Mouse (Mus musculus): Measurements from ENCODE around the gene Plcl1. TPM values are rescaled to one million over a fixed set of nuclear protein-coding genes. Genes with fewer than 3 reads are reported as not detected.

The Plcl1 gene
- polyA plus RNA-seq, 1 experiment from 2014 or later, result 2.2 TPM

- no peak overlapping the region for H3K27ac ChIP-seq
- no peak overlapping the region for H3K4me3 ChIP-seq
- H3K27me3 ChIP-seq, result no peaks in the 10 kb centered on the region
- ATAC-seq (ENCODE audit: borderline replicate concordance, extremely low read depth, low FRiP score, low TSS enrichment), result no peak
- 66% methylated on average over 10 of the region's 10 CpGs for WGBS
- H3K4me1 ChIP-seq, result no peaks in the 10 kb centered on the region
- H3K4me2 ChIP-seq, result no peak overlapping the region
- no peaks in the 10 kb centered on the region for H3K9me3 ChIP-seq
- H3K36me3 ChIP-seq, result no peaks in the 10 kb centered on the region
- no peak overlapping the region for H3K9ac ChIP-seq
Measured at GRCm38 (mm10) chr1:55693636-55694220, 288.0 kb downstream of the Plcl1 start.

DNA sequence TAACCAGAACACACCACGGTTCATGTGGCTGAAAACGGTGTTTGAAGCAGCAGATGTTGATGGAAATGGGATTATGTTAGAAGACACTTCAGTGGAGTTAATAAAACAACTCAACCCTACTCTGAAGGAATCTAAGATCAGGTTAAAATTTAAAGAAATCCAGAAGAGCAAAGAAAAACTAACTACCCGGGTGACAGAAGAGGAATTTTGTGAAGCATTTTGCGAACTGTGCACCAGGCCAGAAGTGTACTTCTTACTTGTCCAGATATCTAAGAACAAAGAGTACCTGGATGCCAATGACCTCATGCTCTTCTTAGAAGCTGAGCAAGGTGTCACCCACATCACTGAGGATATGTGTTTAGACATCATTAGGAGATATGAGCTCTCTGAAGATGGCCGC is 290.5 kb downstream of the Plcl1 start:
- Histone ChIP-seq H3K4me1 (no peaks in the 10 kb centered on the region), H3K27ac (no peak overlapping the region), H3K4me3 (no peak overlapping the region), H3K4me2 (no peak overlapping the region), H3K9ac (no peak overlapping the region), H3K36me3 (no peaks in the 10 kb centered on the region), H3K27me3 (no peaks in the 10 kb centered on the region), H3K9me3 (no peaks in the 10 kb centered on the region)
- ATAC-seq (ENCODE audit: borderline replicate concordance, extremely low read depth, low FRiP score, low TSS enrichment), result no peak
- WGBS, result 88% methylated on average over 5 of the region's 5 CpGs

- no peak for ATAC-seq (ENCODE audit: borderline replicate concordance, extremely low read depth, low FRiP score, low TSS enrichment)
- WGBS, result 73% methylated on average over 3 of the region's 3 CpGs
- no peak overlapping the region for H3K4me2 ChIP-seq
Measured at GRCm38 (mm10) chr1:55699393-55699970, 293.8 kb downstream of the Plcl1 start.

DNA sequence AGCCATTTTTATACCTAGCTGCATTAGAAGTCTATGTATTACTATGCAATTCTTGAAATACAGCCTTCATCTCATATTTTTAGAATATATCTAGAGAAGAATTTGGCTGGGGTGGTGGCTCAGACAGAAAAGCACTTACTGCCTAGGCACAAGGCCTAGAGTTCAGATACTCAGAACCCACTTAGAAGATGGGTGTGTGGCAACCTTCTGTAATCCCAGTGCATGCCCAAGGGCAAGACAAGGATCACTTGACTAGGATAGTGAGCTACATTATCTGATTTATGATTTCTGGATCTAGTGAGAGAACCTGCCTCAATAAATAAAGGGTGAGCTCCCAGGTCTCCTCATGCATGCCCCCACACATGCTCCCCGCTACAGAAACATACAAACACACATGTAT is 294.3 kb downstream of the Plcl1 start:
- Histone ChIP-seq H3K9me3 (no peaks in the 10 kb centered on the region), H3K27me3 (no peaks in the 10 kb centered on the region)

More at GRCm38 (mm10) chr1:55699393-55699970, 293.8 kb downstream of the Plcl1 start:
- H3K27me3 ChIP-seq, result no peaks in the 10 kb centered on the region
- H3K9me3 ChIP-seq, result no peaks in the 10 kb centered on the region
- no peaks in the 10 kb centered on the region for H3K36me3 ChIP-seq
- H3K4me3 ChIP-seq, result no peak overlapping the region
- H3K4me1 ChIP-seq, result no peaks in the 10 kb centered on the region
- H3K27ac ChIP-seq, result no peak overlapping the region
- H3K9ac ChIP-seq, result no peak overlapping the region

DNA sequence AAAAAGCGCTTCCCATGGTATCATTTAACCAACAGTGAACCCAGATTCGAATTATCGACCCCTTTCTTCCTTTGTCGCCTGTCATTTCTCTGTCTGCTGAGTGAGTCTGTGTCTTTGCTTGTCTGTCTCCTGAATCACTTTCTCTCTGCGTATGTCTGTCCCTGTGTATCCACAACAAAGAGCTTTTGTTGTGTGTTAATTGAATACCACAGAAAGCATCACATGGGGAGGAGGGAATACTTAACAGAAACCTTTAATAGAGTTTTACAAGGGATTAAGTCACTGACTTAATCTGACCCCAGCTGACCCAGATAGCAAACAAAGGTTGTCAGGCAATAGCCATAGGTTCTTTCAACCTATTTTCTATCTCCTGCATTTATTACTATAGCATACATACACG is 295.0 kb downstream of the Plcl1 start:
- Histone ChIP-seq H3K27ac (no peak overlapping the region), H3K4me2 (no peak overlapping the region), H3K9ac (no peak overlapping the region), H3K27me3 (no peaks in the 10 kb centered on the region), H3K36me3 (no peaks in the 10 kb centered on the region), H3K4me1 (no peaks in the 10 kb centered on the region), H3K4me3 (no peak overlapping the region), H3K9me3 (no peaks in the 10 kb centered on the region)
- no peak for ATAC-seq (ENCODE audit: borderline replicate concordance, extremely low read depth, low FRiP score, low TSS enrichment)
- 80% methylated on average over 6 of the region's 6 CpGs for WGBS

More for the DNA sequence above, 294.3 kb downstream of the Plcl1 start:
- H3K9ac ChIP-seq, result no peak overlapping the region
- ATAC-seq (ENCODE audit: borderline replicate concordance, extremely low read depth, low FRiP score, low TSS enrichment), result no peak
- H3K4me2 ChIP-seq, result no peak overlapping the region
- 93% methylated on average over 1 of the region's 1 CpGs for WGBS
- no peak overlapping the region for H3K4me3 ChIP-seq
- H3K27ac ChIP-seq, result no peak overlapping the region
- no peaks in the 10 kb centered on the region for H3K4me1 ChIP-seq
- H3K36me3 ChIP-seq, result no peaks in the 10 kb centered on the region

GRCm38 (mm10) chr1:55701601-55702000 is 295.9 kb downstream of the Plcl1 start:
- Histone ChIP-seq H3K27me3 (no peaks in the 10 kb centered on the region), H3K9me3 (no peaks in the 10 kb centered on the region), H3K36me3 (no peaks in the 10 kb centered on the region), H3K4me1 (no peaks in the 10 kb centered on the region), H3K4me2 (no peak overlapping the region), H3K9ac (no peak overlapping the region), H3K4me3 (no peak overlapping the region), H3K27ac (no peak overlapping the region)
- WGBS, result 82% methylated on average over 6 of the region's 6 CpGs
- no peak for ATAC-seq (ENCODE audit: borderline replicate concordance, extremely low read depth, low FRiP score, low TSS enrichment)

DNA sequence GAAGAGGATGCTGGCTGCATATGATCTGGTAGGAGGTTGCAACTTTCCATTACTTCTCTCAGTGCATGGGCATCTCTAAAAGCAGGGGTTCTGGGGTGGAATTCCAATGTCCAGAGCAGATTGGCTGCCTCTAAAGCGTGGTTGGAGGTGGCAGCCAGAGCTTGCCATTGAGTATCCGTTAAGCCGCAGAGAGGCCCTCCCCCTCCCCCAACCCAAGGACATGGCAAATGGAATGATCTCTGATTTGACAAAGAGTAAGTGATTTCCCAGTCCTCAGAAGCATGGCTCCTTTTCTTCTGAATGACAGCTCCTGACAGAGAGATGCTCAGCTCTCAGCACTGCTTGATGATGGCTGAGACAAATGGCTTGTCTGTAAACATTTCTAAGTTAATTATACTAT is 296.4 kb downstream of the Plcl1 start:
- Histone ChIP-seq H3K4me2 (no peak overlapping the region), H3K9me3 (no peaks in the 10 kb centered on the region), H3K27ac (no peak overlapping the region), H3K27me3 (no peaks in the 10 kb centered on the region), H3K36me3 (no peaks in the 10 kb centered on the region), H3K4me1 (no peaks in the 10 kb centered on the region), H3K4me3 (no peak overlapping the region), H3K9ac (no peak overlapping the region)
- 79% methylated on average over 3 of the region's 3 CpGs for WGBS
- no peak for ATAC-seq (ENCODE audit: borderline replicate concordance, extremely low read depth, low FRiP score, low TSS enrichment)

DNA sequence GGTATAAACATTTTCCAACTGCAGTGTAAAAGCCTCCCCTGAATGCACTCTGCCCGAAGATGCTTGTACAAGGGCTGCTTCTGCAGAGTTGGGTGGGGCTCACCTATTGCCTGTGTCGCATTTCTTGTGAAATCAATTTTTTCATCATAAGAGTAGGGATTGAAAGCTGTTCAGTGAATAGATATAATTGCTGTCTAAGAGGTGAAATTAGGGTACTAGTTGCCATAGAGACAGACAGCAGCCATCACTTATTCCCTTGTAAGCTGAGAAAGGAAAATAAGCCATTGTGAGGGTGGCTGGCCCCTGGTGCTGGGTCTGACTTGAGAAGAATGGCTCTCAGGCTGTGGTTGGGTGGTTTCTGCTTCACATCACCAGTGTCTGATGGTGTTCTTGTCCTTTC is 299.0 kb downstream of the Plcl1 start:
- Histone ChIP-seq H3K36me3 (no peaks in the 10 kb centered on the region), H3K4me1 (no peaks in the 10 kb centered on the region), H3K9me3 (no peaks in the 10 kb centered on the region), H3K9ac (no peak overlapping the region), H3K27me3 (no peaks in the 10 kb centered on the region), H3K4me3 (no peak overlapping the region), H3K27ac (no peak overlapping the region), H3K4me2 (no peak overlapping the region)
- 46% methylated on average over 2 of the region's 2 CpGs for WGBS
- ATAC-seq (ENCODE audit: borderline replicate concordance, extremely low read depth, low FRiP score, low TSS enrichment), result no peak

DNA sequence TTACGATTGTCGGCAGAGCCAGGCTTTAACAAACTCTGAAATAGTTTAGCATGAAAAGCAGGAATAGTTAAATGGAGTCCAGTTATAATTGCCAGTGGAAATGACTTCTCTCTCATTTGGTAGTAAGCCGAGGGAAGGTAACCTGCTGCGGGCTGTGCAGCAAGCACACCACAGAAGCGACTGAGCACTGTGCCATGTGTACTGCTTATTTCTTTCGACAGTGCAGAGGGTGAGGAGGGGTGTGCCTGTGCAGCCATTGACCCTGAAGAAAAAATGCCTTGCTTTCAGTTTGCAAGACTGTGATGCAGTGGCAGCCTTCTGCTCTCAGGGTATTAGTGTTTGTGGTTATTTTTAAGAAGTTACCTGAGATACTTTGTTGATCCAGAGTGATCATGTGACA is 299.5 kb downstream of the Plcl1 start:
- whole genome bisulfite sequencing, result 81% methylated on average over 6 of the region's 6 CpGs
- Histone ChIP-seq H3K27me3 (no peaks in the 10 kb centered on the region), H3K36me3 (no peaks in the 10 kb centered on the region), H3K4me1 (no peaks in the 10 kb centered on the region), H3K9me3 (no peaks in the 10 kb centered on the region), H3K4me2 (no peak overlapping the region), H3K9ac (no peak overlapping the region), H3K27ac (no peak overlapping the region), H3K4me3 (no peak overlapping the region)
- no peak for ATAC-seq (ENCODE audit: borderline replicate concordance, extremely low read depth, low FRiP score, low TSS enrichment)

- WGBS, result 68% methylated on average over 3 of the region's 3 CpGs
- Histone ChIP-seq H3K4me2 (no peak overlapping the region), H3K9me3 (no peaks in the 10 kb centered on the region), H3K4me1 (no peaks in the 10 kb centered on the region), H3K27me3 (no peaks in the 10 kb centered on the region), H3K9ac (no peak overlapping the region), H3K36me3 (no peaks in the 10 kb centered on the region), H3K4me3 (no peak overlapping the region), H3K27ac (no peak overlapping the region)
- no peak for ATAC-seq (ENCODE audit: borderline replicate concordance, extremely low read depth, low FRiP score, low TSS enrichment)
Measured at GRCm38 (mm10) chr1:55705756-55706155, 300.0 kb downstream of the Plcl1 start.

DNA sequence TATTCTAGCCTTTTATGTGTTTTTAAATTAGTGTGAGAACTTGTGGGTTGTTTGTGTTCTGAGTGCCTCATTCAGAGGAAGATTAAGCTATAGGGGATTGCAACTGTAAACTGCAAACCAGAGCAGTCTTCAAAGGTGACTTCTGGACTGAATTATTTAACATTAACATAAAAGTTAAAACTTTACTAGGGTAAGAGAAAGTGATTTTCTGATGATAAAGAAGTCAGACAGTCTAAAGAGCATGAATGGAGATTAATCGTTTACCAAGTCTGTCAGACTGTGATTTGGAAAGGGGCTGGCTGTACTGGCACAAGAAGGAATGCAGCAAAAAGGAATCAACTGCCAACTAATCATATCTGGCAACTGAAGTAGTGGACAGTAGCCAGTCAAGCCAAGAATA is 301.2 kb downstream of the Plcl1 start:
- ATAC-seq (ENCODE audit: borderline replicate concordance, extremely low read depth, low FRiP score, low TSS enrichment), result no peak
- 36% methylated on average over 1 of the region's 1 CpGs for WGBS
- no peak overlapping the region for H3K27ac ChIP-seq

GRCm38 (mm10) chr1:55717283-55717803 is 311.6 kb downstream of the Plcl1 start:
- no peaks in the 10 kb centered on the region for H3K4me1 ChIP-seq
- H3K4me2 ChIP-seq, result no peak overlapping the region
- ATAC-seq (ENCODE audit: borderline replicate concordance, extremely low read depth, low FRiP score, low TSS enrichment), result no peak
- H3K9me3 ChIP-seq, result no peaks in the 10 kb centered on the region
- H3K9ac ChIP-seq, result no peak overlapping the region
- H3K27me3 ChIP-seq, result no peaks in the 10 kb centered on the region
- no peak overlapping the region for H3K4me3 ChIP-seq
- H3K36me3 ChIP-seq, result no peaks in the 10 kb centered on the region
- WGBS, result 67% methylated on average over 4 of the region's 4 CpGs
- H3K27ac ChIP-seq, result no peak overlapping the region

More for the DNA sequence above, 301.2 kb downstream of the Plcl1 start:
- H3K4me2 ChIP-seq, result no peak overlapping the region
- H3K36me3 ChIP-seq, result no peaks in the 10 kb centered on the region
- no peak overlapping the region for H3K4me3 ChIP-seq
- no peak overlapping the region for H3K9ac ChIP-seq
- no peaks in the 10 kb centered on the region for H3K27me3 ChIP-seq
- H3K4me1 ChIP-seq, result no peaks in the 10 kb centered on the region
- no peaks in the 10 kb centered on the region for H3K9me3 ChIP-seq

Measured in lung, embryonic 15.5 days (tissue).